Mouse (Mus musculus) spleen, adult 2 months (tissue): Measurements from ENCODE around the gene Zmym6. TPM values are rescaled to one million over a fixed set of nuclear protein-coding genes. Genes with fewer than 3 reads are reported as not detected.

Experiments
- DNase-seq, 2 experiments: peaks; one replicate each; pipeline versions ENCODE4 v3.0.0 to v3.0.0-alpha.2; 2012 to 2021; ENCODE audit warnings: low spot score in 2 of 2, low read depth in 1 of 2
- H3K27ac ChIP-seq: fragments of 200-500 bp; 2 replicates; pipeline ENCODE4 v1.5.1; 2012; ENCODE audit warnings: low read length, inconsistent platforms; ENCODE audit not compliant: insufficient read depth
- H3K27me3 ChIP-seq: fragments of 200-500 bp; 2 replicates; pipeline ENCODE4 v1.6.1; 2012; ENCODE audit warnings: mild to moderate bottlenecking, moderate library complexity, low read length, inconsistent platforms; ENCODE audit not compliant: control insufficient read depth, insufficient read depth
- H3K36me3 ChIP-seq: fragments of 200-500 bp; 2 replicates; pipeline ENCODE4 v1.6.1; 2012; ENCODE audit warnings: mild to moderate bottlenecking, low read length, inconsistent platforms; ENCODE audit not compliant: control insufficient read depth, insufficient read depth
- H3K4me1 ChIP-seq: fragments of 200-500 bp; 2 replicates; pipeline ENCODE4 v1.6.1; 2011; ENCODE audit warnings: inconsistent platforms; ENCODE audit not compliant: control insufficient read depth, insufficient read depth, insufficient read length
- H3K4me3 ChIP-seq: fragments of 200-500 bp; 2 replicates; pipeline ENCODE4 v1.5.1; 2011; ENCODE audit warnings: mild to moderate bottlenecking, inconsistent platforms; ENCODE audit not compliant: insufficient read depth, insufficient read length; ENCODE audit errors: extremely low read depth
- CTCF ChIP-seq: fragments of 200-500 bp; IDR thresholded peaks from 2 replicates; pipeline ENCODE4 v1.5.1; 2011; ENCODE audit warnings: mild to moderate bottlenecking, inconsistent platforms; ENCODE audit not compliant: insufficient read depth, insufficient read length, insufficient replicate concordance; ENCODE audit errors: extremely low read depth
- POLR2A ChIP-seq: fragments of 200-500 bp; IDR thresholded peaks from 2 replicates; pipeline ENCODE4 v1.6.1; 2011; ENCODE audit warnings: low read depth, low read length, inconsistent platforms
- WGBS: fragments of 180-500 bp; shearing (Covaris S2); methylation state at CpG from one replicate; pipeline ENCODE4 v1.1.7; 2018; 5-methylcytosine and 5-hydroxymethylcytosine counted together
- polyA plus RNA-seq: library from polyadenylated mRNA; depleted of rRNA; stranded (reverse); fragments of >200 nt; gene quantifications from 2 replicates; pipeline ENCODE4 v1.2.3, GENCODE M21; 2012

Zmym6 gene
- polyA plus RNA-seq, 1 experiment, result 3.1 TPM

DNA sequence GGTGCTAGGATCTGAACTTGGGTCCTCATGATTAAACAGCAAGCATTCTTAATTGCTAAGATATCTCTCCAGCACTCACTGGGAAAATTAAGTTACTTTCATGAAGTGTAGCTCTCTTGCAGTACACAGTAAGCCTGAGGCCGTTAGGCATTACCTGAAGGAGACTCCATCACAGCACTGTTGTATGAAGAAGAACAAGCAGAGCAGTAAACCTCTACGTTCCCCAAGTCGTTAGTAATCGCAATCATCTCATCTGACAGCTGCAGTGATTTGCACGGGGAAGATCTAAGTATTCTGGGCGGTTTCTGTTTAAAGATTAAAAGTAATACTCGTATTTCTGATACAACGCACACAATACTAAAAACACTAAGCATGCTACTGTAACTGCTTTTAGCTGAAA, 26.1 kb upstream of the Zmym6 start:
- Histone ChIP-seq H3K27ac (no peak overlapping the region), H3K36me3 (peaks cover 25% of the 10 kb centered on the region), H3K4me1 (no peaks in the 10 kb centered on the region), H3K27me3 (no peaks in the 10 kb centered on the region), H3K4me3 (no peak overlapping the region)
- WGBS, result 95% methylated on average over 8 of the region's 8 CpGs
- no peak for DNase-seq
- TF ChIP-seq CTCF, result no peak
- no peak for TF ChIP-seq POLR2A

DNA sequence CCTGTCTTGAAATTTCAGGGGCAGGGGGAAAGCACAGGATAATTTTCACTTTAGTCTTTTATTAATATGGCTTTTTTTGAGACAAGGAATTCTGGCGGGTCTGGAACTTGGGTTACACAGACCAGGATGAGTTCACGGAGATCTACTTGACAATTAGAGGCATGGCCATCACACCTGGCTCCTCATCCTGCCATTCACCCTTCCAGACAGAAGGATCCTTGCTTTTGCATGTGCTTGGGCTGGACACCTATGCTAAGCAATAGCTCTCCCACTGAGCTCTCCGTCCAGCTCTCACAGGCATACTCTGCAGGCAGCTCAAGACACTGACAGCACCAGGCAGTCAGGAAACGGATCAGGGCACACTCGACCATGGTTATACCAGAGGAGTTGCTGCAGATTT, 24.1 kb upstream of the Zmym6 start:
- peaks cover 24% of the 10 kb centered on the region for H3K36me3 ChIP-seq
- H3K27me3 ChIP-seq, result no peaks in the 10 kb centered on the region
- no peaks in the 10 kb centered on the region for H3K4me1 ChIP-seq
- WGBS, result 96% methylated on average over 5 of the region's 5 CpGs
- TF ChIP-seq CTCF (no peak), POLR2A (no peak)
- no peak for DNase-seq
- no peak overlapping the region for H3K27ac ChIP-seq
- no peak overlapping the region for H3K4me3 ChIP-seq

DNA sequence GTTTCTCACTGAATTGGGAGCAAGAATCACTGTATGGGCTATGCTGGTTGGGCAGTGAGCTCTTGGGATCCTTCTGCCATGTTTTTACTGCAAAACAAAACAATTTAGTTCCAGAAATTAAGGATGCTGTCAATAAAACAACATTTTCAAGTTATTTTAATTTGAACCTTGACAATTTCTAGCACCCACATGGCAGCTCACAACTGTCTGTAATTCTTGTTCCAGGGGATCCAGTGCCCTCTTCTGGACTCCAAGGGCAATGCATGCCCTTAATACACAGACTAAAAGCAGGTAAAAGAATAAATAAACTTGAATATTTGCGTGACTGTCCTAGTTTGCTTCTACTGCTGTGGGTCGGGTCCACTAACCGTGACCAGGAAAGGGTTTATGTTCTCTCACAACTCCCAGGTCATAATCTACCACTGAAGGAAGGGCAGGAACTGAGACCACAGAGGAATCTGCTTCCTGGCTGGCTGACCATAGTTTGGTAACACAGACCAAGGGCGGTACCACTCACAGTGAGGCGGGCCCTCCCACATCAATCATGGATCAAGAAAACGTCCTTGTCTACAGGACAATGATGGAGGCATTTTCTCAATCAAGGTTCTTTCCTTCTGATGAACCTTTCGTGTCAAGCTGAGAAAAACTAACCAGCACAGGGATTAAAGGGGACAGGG, 22.5 kb upstream of the Zmym6 start:
- Histone ChIP-seq H3K4me1 (no peaks in the 10 kb centered on the region), H3K36me3 (peaks cover 13% of the 10 kb centered on the region), H3K27me3 (no peaks in the 10 kb centered on the region), H3K27ac (no peak overlapping the region), H3K4me3 (no peak overlapping the region)
- TF ChIP-seq CTCF (no peak), POLR2A (no peak)
- WGBS, result 84% methylated on average over 7 of the region's 7 CpGs
- no peak for DNase-seq

DNA sequence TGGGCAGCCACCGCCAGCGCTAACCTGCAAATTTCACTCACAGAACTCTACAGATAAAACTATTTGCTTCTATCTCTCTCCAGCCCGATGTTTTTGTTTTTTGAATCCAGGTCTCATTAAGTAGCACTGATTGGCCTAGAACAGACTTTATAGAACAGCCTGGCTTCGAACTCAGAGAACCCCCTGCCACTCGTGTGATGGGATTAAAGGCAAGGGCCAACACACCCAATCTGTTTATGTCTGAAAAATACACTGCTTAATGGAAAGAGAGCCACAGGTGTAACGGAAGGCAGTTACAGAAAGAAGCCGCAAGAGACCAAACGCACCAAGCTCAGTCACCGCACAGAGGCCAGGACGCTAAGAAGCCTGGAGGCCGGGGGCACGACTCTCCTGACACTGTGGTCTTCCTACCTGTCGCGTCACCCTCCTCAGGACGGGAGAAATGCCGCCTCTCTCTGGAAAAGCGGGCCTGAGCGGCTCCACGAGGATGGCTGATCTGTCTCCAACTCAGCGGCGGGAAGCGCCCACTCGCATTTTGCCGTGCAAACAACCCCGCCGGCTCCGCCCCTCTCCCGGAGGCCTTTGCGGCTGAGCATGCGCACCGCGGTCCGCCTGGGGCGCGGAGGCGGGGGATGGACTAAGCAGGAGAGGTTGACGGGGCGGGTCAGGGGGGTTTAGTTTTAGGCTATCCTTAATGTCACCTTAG, 16.4 kb upstream of the Zmym6 start, which contains the start of gene Zmym1:
Gene Zmym1 (minus strand): TSS at position 568 of the 706 bp plus-strand sequence.
- under 1% methylated on average over 38 of the region's 38 CpGs for WGBS
- peak; percentile 76 to 91 for DNase-seq
- Histone ChIP-seq H3K36me3 (peaks cover 3% of the 10 kb centered on the region), H3K4me3 (peak within 1 kb of the TSS; percentile 77), H3K4me1 (no peaks in the 10 kb centered on the region), H3K27me3 (no peaks in the 10 kb centered on the region), H3K27ac (peak within 1 kb of the TSS; percentile 36)
- TF ChIP-seq POLR2A (peak; percentile 41), CTCF (no peak)

DNA sequence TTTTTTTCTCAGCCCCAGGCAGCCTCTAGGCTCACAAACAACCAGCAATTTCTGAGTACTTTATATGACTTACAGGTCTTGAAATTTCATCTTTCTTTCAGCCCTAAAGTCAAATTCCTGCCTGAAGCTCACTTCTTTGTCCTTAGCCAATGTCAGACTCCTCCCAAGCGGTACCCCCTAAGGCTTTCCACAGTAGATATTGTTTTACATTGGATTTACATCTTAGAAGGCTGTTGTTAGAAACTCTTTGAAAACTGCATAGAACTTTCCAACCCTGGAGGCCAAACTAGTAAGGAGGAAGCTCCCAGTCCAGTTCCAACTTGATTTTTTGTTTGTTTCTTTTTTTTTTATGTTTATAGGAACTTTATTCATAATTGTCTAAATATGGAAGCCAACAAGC, 13.1 kb upstream of the Zmym6 start:
- Histone ChIP-seq H3K27me3 (no peaks in the 10 kb centered on the region), H3K36me3 (no peaks in the 10 kb centered on the region), H3K4me1 (no peaks in the 10 kb centered on the region), H3K4me3 (no peak overlapping the region), H3K27ac (no peak overlapping the region)
- 85% methylated on average over 1 of the region's 1 CpGs for WGBS
- DNase-seq, result no peak
- TF ChIP-seq CTCF (no peak), POLR2A (no peak)

DNA sequence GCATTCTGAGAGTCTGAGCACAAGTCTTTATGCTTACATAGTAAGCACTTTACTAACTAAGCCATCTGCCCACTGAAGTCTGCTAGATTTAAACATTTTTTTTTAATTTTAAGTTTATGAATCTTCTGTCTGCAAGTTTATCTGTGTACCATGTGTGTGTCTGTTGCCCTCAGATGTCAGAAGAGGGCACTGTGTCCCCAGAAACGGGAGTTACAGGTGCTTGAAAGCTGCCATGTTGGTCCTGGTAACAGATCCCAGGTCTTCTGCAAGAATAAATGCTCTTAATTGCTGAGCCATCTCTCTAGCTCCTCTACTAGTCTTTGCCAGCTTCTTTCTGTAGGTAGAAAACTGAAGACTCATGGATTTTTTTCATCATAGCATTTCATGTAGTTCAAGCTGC, 2.3 kb upstream of the Zmym6 start:
- Histone ChIP-seq H3K27ac (no peak overlapping the region), H3K27me3 (no peaks in the 10 kb centered on the region), H3K36me3 (no peaks in the 10 kb centered on the region), H3K4me1 (peaks cover 3% of the 10 kb centered on the region; the same call in 1 of the 2 replicates), H3K4me3 (no peak overlapping the region)
- 50% methylated on average over 1 of the region's 1 CpGs for WGBS
- DNase-seq, result no peak
- TF ChIP-seq POLR2A (no peak), CTCF (no peak)

DNA sequence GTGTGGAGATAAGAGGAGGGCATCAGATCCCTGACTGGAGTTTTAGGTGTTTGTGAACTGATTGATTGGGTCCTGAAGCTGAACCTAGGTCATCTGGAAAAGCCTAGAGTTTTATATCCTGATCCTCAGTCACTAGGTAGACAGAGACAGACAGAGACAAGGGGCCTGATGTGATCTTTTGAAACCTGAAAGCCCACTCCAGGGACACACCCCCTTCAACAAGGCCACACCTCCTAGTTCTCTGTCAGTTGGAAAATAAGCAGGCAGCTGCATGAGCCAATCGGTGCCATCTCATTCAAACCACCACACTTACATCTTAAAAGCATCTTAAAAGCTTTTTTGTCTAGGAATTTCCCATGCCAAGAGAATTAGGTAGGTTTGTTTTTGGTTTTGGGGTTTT, 3.6 kb downstream of the Zmym6 start:
- WGBS, result 52% methylated on average over 1 of the region's 1 CpGs
- no peak for TF ChIP-seq POLR2A
- TF ChIP-seq CTCF, result no peak
- no peaks in the 10 kb centered on the region for H3K36me3 ChIP-seq

More for the DNA sequence above, 3.6 kb downstream of the Zmym6 start:
- no peak overlapping the region for H3K27ac ChIP-seq
- no peaks in the 10 kb centered on the region for H3K27me3 ChIP-seq
- H3K4me3 ChIP-seq, result no peak overlapping the region
- no peak for DNase-seq
- H3K4me1 ChIP-seq, result peaks cover 3% of the 10 kb centered on the region; the same call in 1 of the 2 replicates
